Mouse (Mus musculus): ENCODE data around the gene Lrrc20. TPM values are rescaled to one million over a fixed set of nuclear protein-coding genes. Genes with fewer than 3 reads are reported as not detected.

The Lrrc20 gene
- 1.5 TPM for polyA plus RNA-seq (2014; fragmentation: Illumina TruSeq; extraction: RNeasy Lipid Tissue Mini Kit (QIAGEN cat#74804); ENCODE audit: low read depth, low replicate concordance)

DNA sequence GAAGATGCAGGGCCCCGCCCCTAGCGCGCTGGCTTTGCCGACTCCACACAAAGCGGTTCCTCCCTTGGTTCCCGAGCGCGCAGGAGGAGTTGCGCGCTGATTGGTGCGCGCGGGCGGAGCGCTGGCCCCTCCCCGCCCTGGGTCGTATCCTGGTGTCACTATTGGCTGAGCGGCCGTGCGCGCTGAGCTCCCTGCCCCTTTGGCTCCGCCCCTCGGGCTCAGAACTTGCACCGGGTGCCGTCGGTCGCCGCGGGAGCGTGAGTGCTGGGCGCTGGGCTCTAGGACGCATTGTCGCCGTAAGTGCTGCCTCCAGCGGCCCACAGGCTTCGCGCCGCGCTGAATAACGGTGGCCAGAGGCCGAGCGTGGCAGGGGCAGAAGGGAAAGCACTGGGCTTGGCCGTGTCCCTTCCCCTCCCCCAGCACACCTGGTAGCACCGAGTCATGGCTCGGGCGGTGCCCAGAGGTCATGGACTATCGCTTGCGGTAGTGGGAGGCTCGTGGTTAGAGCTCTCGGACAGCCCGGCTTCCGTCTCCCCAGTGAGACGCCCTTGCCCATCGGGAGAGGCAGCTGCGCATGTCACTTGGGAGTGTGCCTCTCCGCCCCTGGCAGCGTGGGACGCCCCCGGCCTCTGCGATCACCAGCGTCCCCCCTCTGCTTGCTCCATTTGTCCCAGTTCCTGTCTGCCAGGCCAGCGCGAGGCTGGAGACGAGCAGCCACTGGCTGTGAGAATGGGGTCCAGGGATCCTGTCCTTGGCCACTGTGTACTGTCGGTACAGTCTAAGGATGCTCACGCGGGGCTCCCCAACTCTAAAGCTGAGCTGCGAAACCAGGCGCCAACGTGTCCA lies at the start of gene Lrrc20:
Gene Lrrc20, plus strand, starts transcription at position 208 of the 846 bp plus-strand sequence.

DNA sequence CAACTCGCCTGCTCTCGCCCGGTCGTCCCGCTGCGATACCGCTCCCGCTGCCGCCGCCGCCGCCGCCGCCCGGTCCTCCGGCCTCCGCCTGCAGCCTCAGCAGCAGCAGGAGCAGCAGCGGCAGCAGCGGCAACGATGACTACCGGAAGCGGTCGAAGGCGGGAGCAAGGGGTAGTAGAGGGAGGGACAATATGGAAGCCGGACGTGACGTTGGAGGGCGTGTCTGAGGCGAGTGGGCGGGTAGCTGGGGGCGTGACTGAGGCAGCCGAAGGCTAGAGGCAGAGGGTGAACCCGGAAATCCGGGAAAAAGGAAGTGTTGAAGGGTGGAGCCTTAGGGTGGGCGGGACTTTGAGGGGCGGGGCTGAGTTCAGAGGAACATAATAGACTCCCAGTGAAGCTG lies 23.0 kb upstream of the Lrrc20 start, which contains the start of gene Eif4ebp2:
Gene Eif4ebp2, minus strand, starts transcription at position 17 of the 400 bp plus-strand sequence.

Other genes starting within 250 kb of the Lrrc20 start
- not detected for gene Adamts14, start 202.4 kb upstream of the Lrrc20 start, polyA plus RNA-seq (2014; fragmentation: Illumina TruSeq; extraction: RNeasy Lipid Tissue Mini Kit (QIAGEN cat#74804); ENCODE audit: low read depth, low replicate concordance)
- gene Prf1, start 178.0 kb upstream of the Lrrc20 start, polyA plus RNA-seq (2014; fragmentation: Illumina TruSeq; extraction: RNeasy Lipid Tissue Mini Kit (QIAGEN cat#74804); ENCODE audit: low read depth, low replicate concordance), result 0.16 TPM
- 1.2 TPM for gene Pald1, start 92.3 kb upstream of the Lrrc20 start, polyA plus RNA-seq (2014; fragmentation: Illumina TruSeq; extraction: RNeasy Lipid Tissue Mini Kit (QIAGEN cat#74804); ENCODE audit: low read depth, low replicate concordance)
- not detected for gene Nodal, start 57.8 kb upstream of the Lrrc20 start, polyA plus RNA-seq (2014; fragmentation: Illumina TruSeq; extraction: RNeasy Lipid Tissue Mini Kit (QIAGEN cat#74804); ENCODE audit: low read depth, low replicate concordance)
- gene Eif4ebp2, start 23.1 kb upstream of the Lrrc20 start, polyA plus RNA-seq (2014; fragmentation: Illumina TruSeq; extraction: RNeasy Lipid Tissue Mini Kit (QIAGEN cat#74804); ENCODE audit: low read depth, low replicate concordance), result 48.2 TPM
- gene Npffr1, start 119.7 kb downstream of the Lrrc20 start, polyA plus RNA-seq (2014; fragmentation: Illumina TruSeq; extraction: RNeasy Lipid Tissue Mini Kit (QIAGEN cat#74804); ENCODE audit: low read depth, low replicate concordance), result not detected
- gene Ppa1, start 172.8 kb downstream of the Lrrc20 start, polyA plus RNA-seq (2014; fragmentation: Illumina TruSeq; extraction: RNeasy Lipid Tissue Mini Kit (QIAGEN cat#74804); ENCODE audit: low read depth, low replicate concordance), result 239 TPM
- gene Sar1a, start 204.5 kb downstream of the Lrrc20 start, polyA plus RNA-seq (2014; fragmentation: Illumina TruSeq; extraction: RNeasy Lipid Tissue Mini Kit (QIAGEN cat#74804); ENCODE audit: low read depth, low replicate concordance), result 106 TPM
- 3.9 TPM for gene Tysnd1, start 219.7 kb downstream of the Lrrc20 start, polyA plus RNA-seq (2014; fragmentation: Illumina TruSeq; extraction: RNeasy Lipid Tissue Mini Kit (QIAGEN cat#74804); ENCODE audit: low read depth, low replicate concordance)
- gene Aifm2, start 239.5 kb downstream of the Lrrc20 start, polyA plus RNA-seq (2014; fragmentation: Illumina TruSeq; extraction: RNeasy Lipid Tissue Mini Kit (QIAGEN cat#74804); ENCODE audit: low read depth, low replicate concordance), result 5.4 TPM

Measured in liver, adult 10 weeks (tissue).